Mouse (Mus musculus) heart, postnatal 0 days (tissue): ENCODE measurements around the gene Fopnl.
A peak's percentile ranks its signal among the peaks of the same experiment; 100 is the strongest.

Experiments used
- CTCF ChIP-seq: IDR thresholded peaks from 2 replicates; pipeline ENCODE4 v1.5.1; 2016; ENCODE audit warnings: antibody characterized with exemption, control low read depth, low read depth
- EP300 ChIP-seq: IDR thresholded peaks from 2 replicates; pipeline ENCODE4 v1.6.1; 2016; ENCODE audit warnings: antibody characterized with exemption, low read depth

GRCm38 (mm10) chr16:14291223-14291622, 26.0 kb downstream of the Fopnl start, which contains the start of gene Myh11:
- no peak for TF ChIP-seq EP300
- TF ChIP-seq CTCF = peak; percentile 60
